Mouse (Mus musculus) myocyte (in vitro differentiated cells): ENCODE data around the gene Tanc1. TPM values are rescaled to one million over a fixed set of nuclear protein-coding genes. Genes with fewer than 3 reads are reported as not detected.

ENCODE experiments used
- H3K27me3 ChIP-seq: one replicate; pipeline ENCODE4 v1.6.1; 2011; ENCODE audit not compliant: control insufficient read depth, insufficient read depth, insufficient read length
- H3K36me3 ChIP-seq: one replicate; pipeline ENCODE4 v1.6.1; 2011; ENCODE audit not compliant: control insufficient read depth, insufficient read depth
- H3K4me2 ChIP-seq: one replicate; pipeline ENCODE4 v1.6.1; 2011; ENCODE audit warnings: low read depth, control low read depth
- H3K4me3 ChIP-seq: one replicate; pipeline ENCODE4 v1.5.1; 2011; ENCODE audit warnings: mild to moderate bottlenecking, control low read depth, moderate library complexity
- H3K79me2 ChIP-seq: one replicate; pipeline ENCODE4 v1.6.1; 2011; ENCODE audit not compliant: control insufficient read depth, insufficient read depth
- H3ac ChIP-seq: one replicate; pipeline ENCODE4 v1.6.1; 2011; ENCODE audit not compliant: control insufficient read depth, insufficient read length
- CEBPB ChIP-seq: IDR thresholded peaks from 2 replicates; pipeline ENCODE4 v1.6.1; 2011; ENCODE audit warnings: mild to moderate bottlenecking, moderate library complexity; ENCODE audit not compliant: poor library complexity, insufficient read depth, severe bottlenecking
- E2F4 ChIP-seq: IDR thresholded peaks from one replicate; pipeline ENCODE4 v1.6.1; 2011; ENCODE audit warnings: mild to moderate bottlenecking, control low read depth, moderate library complexity; ENCODE audit not compliant: insufficient read depth
- MAX ChIP-seq: IDR thresholded peaks from one replicate; pipeline ENCODE4 v1.6.1; 2011; ENCODE audit warnings: low read depth, mild to moderate bottlenecking, control low read depth
- MYOD1 ChIP-seq, 3 experiments: IDR thresholded peaks; one replicate each; pipeline ENCODE4 v1.6.1; 2011; ENCODE audit warnings: control low read depth in 2 of 3, low read depth in 2 of 3, mild to moderate bottlenecking in 2 of 3, moderate library complexity in 1 of 3; ENCODE audit not compliant: insufficient read length in 2 of 3, control insufficient read depth in 1 of 3
- MYOG ChIP-seq, 3 experiments: IDR thresholded peaks; one replicate each; pipeline ENCODE4 v1.6.1; 2011; ENCODE audit warnings: control low read depth in 2 of 3, low read depth in 2 of 3, mild to moderate bottlenecking in 2 of 3; ENCODE audit not compliant: insufficient read length in 2 of 3, control insufficient read depth in 1 of 3, insufficient read depth in 1 of 3
- POLR2A ChIP-seq: IDR thresholded peaks from one replicate; pipeline ENCODE4 v1.6.1; 2011; ENCODE audit warnings: low read depth, mild to moderate bottlenecking, control low read depth, moderate library complexity; ENCODE audit not compliant: insufficient read length
- POLR2AphosphoS2 ChIP-seq: IDR thresholded peaks from one replicate; pipeline ENCODE4 v1.6.1; 2011; ENCODE audit warnings: low read depth, control low read depth; ENCODE audit not compliant: insufficient read length
- REST ChIP-seq: IDR thresholded peaks from one replicate; pipeline ENCODE4 v1.6.1; 2011; ENCODE audit warnings: mild to moderate bottlenecking, control low read depth, moderate library complexity; ENCODE audit not compliant: insufficient read depth, insufficient read length
- SRF ChIP-seq: IDR thresholded peaks from one replicate; pipeline ENCODE4 v1.6.1; 2011; ENCODE audit warnings: low read depth; ENCODE audit not compliant: control insufficient read depth, insufficient read length
- TCF12 ChIP-seq: IDR thresholded peaks from one replicate; pipeline ENCODE4 v1.6.1; 2011; ENCODE audit warnings: mild to moderate bottlenecking, control low read depth; ENCODE audit not compliant: poor library complexity, insufficient read depth, severe bottlenecking
- TCF3 ChIP-seq: IDR thresholded peaks from one replicate; pipeline ENCODE4 v1.6.1; 2011; ENCODE audit warnings: low read depth, control low read depth; ENCODE audit not compliant: insufficient read length
- USF1 ChIP-seq: IDR thresholded peaks from one replicate; pipeline ENCODE4 v1.6.1; 2011; ENCODE audit warnings: low read depth, mild to moderate bottlenecking, control low read depth, moderate library complexity
- polyA plus RNA-seq: library from polyadenylated mRNA; unstranded; fragments of >200 nt; fragmentation: generic; extraction: Trizol; gene quantifications from one replicate; pipeline ENCODE4 v1.2.1, GENCODE M21; 2012; ENCODE audit warnings: missing spikeins

Tanc1 gene
- polyA plus RNA-seq, 1 experiment: 24.7 TPM

GRCm38 (mm10) chr2:59810039-59810438 is 198.2 kb downstream of the Tanc1 start:
- TF ChIP-seq POLR2A (no peak), TCF3 (no peak), POLR2AphosphoS2 (no peak), SRF (no peak), MYOG (IDR thresholded peaks at IDR 0.05; ENCODE audit: control insufficient read depth in 1 of 3, insufficient read depth in 1 of 3, insufficient read length in 2 of 3, low read depth in 2 of 3) (no peak), MAX (no peak), E2F4 (no peak), USF1 (no peak), TCF12 (no peak), REST (no peak)
- Histone ChIP-seq H3K4me3 (no peak overlapping the region), H3K4me2 (no peak overlapping the region), H3ac (no peak overlapping the region), H3K79me2 (no peaks in the 10 kb centered on the region), H3K36me3 (peaks cover 32% of the 10 kb centered on the region), H3K27me3 (no peaks in the 10 kb centered on the region)

DNA sequence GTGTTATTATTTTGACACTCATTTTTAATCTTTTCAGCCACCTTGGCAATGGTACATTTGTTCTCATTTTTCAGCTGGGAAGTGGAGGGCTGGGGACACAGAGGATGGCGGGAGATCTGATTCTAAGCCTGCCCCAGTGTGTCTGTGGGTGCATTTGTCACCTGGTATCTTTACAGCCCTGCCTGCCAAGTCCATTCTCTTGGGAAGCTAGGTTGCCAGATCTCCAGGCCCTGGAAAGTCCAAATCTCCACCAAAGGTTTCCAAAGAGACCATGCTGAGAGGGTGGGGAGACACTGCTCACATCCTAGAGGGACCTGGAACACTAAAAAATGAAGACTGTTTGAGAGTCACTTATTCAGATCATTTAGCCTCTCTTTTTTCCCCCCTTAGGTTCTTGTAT is 199.4 kb downstream of the Tanc1 start:
- Histone ChIP-seq H3K4me2 (no peak overlapping the region), H3K4me3 (no peak overlapping the region), H3K79me2 (no peaks in the 10 kb centered on the region), H3K27me3 (no peaks in the 10 kb centered on the region), H3ac (no peak overlapping the region), H3K36me3 (peaks cover 33% of the 10 kb centered on the region)
- TF ChIP-seq MAX: no peak
- no peak for TF ChIP-seq CEBPB
- TF ChIP-seq MYOG (IDR thresholded peaks at IDR 0.05; ENCODE audit: control insufficient read depth in 1 of 3, insufficient read depth in 1 of 3, insufficient read length in 2 of 3, low read depth in 2 of 3): no peak
- TF ChIP-seq POLR2A: no peak
- TF ChIP-seq USF1: no peak
- TF ChIP-seq MYOD1 (IDR thresholded peaks at IDR 0.05; ENCODE audit: control insufficient read depth in 1 of 3, insufficient read length in 2 of 3, low read depth in 2 of 3): no peak
- no peak for TF ChIP-seq TCF12
- TF ChIP-seq POLR2AphosphoS2: no peak
- no peak for TF ChIP-seq SRF
- TF ChIP-seq TCF3: no peak
- TF ChIP-seq E2F4: no peak
- TF ChIP-seq REST: no peak

DNA sequence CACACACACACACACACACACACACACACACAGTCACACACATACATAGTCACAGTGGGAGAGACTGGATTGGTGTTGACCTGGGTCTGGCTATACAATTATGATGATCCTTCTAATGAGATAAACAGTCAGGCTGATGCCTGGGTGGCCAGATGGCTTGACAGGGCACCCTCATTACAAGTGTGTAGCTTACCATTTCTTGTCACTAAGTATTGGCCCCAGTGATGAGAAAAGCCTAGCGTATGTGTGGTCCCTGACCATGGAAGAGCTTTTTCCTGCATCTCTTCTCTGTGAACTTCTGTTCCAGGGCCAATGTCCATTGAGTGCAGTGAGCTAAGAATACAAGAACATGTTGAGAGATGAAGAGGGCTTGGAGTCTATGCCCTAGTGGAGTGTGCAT is 200.8 kb downstream of the Tanc1 start:
- H3K4me2 ChIP-seq: no peak overlapping the region
- peaks cover 22% of the 10 kb centered on the region for H3K36me3 ChIP-seq
- H3ac ChIP-seq: no peak overlapping the region
- no peaks in the 10 kb centered on the region for H3K27me3 ChIP-seq
- TF ChIP-seq REST (no peak), USF1 (no peak), E2F4 (no peak), CEBPB (no peak), POLR2A (no peak), TCF3 (no peak), SRF (no peak), MAX (no peak), POLR2AphosphoS2 (no peak), TCF12 (no peak)
- no peak overlapping the region for H3K4me3 ChIP-seq
- no peaks in the 10 kb centered on the region for H3K79me2 ChIP-seq

DNA sequence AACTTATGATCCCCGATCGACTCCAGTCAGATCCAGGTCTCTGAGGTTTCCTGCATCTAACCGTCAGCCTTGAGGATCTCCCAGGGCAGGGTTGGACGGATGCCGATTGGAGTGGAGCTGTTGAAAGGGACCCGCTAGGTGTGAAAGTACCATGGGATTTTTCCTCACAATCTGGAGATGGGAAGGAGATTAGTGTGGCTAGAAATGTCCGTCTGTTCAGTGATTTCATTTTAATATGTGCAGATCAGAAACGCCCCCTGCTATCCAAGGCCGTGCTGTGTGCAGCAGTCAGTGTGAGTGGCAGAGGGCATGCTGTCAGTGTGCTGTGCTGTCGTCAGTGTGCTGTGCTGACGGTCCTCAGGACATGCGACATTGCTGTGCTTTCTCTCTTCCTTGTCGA is 201.6 kb downstream of the Tanc1 start:
- Histone ChIP-seq H3ac (no peak overlapping the region), H3K4me2 (no peak overlapping the region), H3K4me3 (no peak overlapping the region), H3K36me3 (peaks cover 25% of the 10 kb centered on the region), H3K79me2 (no peaks in the 10 kb centered on the region), H3K27me3 (no peaks in the 10 kb centered on the region)
- TF ChIP-seq MAX: no peak
- peak; percentile 47 for TF ChIP-seq POLR2AphosphoS2

GRCm38 (mm10) chr2:59814997-59815396 is 203.2 kb downstream of the Tanc1 start:
- H3K79me2 ChIP-seq: no peaks in the 10 kb centered on the region
- H3K4me2 ChIP-seq: no peak overlapping the region
- no peak overlapping the region for H3K4me3 ChIP-seq
- TF ChIP-seq E2F4 (no peak), POLR2AphosphoS2 (no peak), CEBPB (no peak)
- H3ac ChIP-seq: no peak overlapping the region
- H3K36me3 ChIP-seq: peaks cover 37% of the 10 kb centered on the region
- no peaks in the 10 kb centered on the region for H3K27me3 ChIP-seq
